Mouse (Mus musculus) kidney, postnatal 36 days (tissue): Measurements from ENCODE around the gene Wnt3.
A peak's percentile ranks its signal among the peaks of the same experiment; 100 is the strongest.

Experiments
- DNase-seq, 2 experiments: peaks; one replicate each; pipeline ENCODE4 v3.0.0; 2021 to 2022; ENCODE audit warnings: mixed read lengths in 2 of 2

Wnt3 gene

DNA sequence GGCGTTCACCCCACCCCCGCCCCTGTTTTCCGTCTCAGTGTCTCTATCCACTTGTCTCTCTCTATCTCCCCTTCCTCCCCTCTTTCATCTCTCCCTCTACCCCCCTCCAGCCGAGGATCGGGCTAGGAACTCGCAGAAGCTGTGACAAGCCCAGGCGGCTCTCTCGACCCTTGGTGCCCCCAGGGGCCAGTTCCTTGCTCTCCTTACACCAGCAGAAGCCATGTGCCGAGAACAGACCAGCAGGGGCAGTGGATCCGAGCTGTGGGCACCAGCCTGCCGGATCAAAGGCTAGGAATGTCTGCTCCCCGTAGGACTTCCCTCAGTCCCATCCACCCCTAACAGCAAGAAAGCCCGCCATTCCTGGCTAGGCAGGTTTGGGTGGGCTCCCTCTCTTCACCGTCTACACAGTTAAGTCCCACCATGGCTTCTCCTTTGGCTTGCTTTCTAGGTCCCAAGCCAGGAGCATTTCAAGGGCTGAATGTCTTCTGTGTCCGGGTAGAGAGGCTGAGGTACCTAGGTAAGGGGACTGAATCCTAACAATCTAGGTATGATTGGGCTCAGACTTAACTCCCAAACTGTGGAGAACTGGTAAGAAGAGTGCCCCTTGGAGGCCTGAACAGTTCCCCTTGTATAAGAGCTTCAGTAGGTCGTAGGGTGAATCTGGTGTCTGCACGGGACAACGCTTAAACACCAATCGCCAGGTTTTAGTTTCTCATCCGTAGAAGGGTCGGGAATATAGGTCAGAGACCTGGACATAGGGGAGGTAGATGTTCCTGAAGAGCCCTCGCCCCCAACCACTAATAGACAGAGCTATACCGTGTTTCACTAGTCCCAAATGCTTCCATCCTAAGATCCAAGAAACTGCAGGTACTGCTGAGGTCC, 1.2 kb upstream of the Wnt3 start:
- DNase-seq: no peak

DNA sequence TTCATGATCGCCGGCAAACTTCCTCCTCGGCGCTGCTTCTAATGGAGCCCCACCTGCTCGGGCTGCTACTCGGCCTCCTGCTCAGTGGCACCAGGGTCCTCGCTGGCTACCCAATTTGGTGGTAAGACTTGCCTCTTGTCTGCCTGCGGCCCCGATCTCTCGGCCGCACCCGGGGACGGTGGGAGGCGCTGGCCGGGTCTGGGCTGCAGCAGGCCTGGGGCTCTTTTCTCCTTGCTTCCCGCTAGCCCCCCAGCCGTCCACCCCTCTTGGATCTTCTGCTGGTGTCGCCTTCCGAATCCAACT, 229 bp downstream of the Wnt3 start:
- no peak for DNase-seq

DNA sequence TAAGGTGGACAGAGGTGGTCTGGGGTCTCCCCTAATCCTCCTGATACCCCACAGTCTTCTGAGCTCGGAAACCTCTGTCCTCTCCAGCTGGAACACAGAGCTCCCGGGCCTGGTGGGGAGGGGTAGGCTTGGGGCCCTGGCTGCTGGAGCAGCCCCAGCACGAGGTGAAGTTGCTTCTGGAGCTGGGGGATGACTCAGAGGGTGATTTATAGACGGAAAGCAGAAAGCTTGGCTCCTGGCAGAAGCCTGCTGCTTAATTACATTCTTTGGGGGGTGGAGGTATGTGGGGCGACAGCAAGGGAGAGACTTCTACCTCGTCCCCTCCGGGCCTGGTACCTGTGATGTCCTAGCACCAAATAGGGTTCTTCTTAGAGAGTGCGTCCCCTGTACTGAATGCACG, 6.2 kb downstream of the Wnt3 start:
- no peak for DNase-seq

DNA sequence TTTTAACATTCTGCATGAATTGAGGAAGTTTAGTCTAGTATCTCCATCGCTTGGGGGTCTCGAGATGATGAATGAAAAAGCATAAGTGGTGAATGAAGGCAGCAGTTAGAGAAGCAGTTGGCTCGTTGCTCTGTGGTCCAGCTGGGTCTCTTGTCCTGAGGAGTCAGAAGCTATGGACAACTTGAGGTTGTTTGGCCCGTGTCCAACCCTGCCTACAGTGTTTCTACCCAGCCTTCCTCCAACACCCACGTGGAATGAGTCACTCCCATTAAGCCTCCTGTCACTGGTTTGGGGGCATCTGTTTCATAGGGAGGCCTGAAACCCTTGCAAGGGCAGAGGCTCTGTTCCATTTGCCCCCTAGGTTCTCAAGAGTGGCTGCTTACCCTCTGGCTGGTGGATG, 16.0 kb downstream of the Wnt3 start:
- no peak for DNase-seq

DNA sequence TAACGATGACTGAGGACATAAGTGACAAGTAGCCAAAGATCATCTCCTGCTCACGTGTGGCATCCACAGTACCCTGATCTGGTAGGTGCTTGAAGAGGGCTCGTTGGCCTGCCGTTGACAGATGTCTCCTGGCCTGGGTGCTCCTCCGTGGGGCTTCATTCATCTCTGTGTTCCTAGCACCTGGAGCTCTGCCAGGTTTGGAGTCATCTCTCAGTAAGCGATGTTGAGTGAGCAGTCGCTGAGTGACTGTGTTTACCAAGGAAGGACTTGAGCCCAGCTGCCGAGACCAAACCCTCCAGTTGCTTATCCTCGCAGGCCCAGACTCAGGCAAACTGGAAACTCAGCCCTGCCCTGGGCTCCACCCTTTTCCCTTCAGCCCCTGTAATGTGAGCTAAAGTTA, 27.2 kb downstream of the Wnt3 start:
- no peak for DNase-seq

DNA sequence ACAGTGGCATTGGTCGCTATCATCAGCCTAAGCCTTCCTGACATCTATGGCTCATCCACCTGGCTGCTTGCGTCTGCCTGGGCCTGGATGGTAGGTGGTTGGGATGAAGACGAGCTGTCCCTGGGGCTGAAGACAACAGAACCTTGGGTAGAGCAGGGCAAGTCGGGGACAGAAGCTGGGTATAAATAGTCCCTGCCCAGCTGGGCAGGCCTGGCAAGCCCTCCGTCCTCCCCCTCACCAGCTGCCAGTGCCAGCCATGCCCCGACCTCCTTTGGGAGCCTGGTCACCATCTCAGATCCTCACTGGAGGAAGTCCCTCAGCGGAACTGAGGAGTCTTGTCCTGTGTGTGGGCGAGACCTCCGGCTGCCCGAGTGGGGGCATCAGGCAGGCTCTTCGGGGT, 30.2 kb downstream of the Wnt3 start:
- no peak for DNase-seq

DNA sequence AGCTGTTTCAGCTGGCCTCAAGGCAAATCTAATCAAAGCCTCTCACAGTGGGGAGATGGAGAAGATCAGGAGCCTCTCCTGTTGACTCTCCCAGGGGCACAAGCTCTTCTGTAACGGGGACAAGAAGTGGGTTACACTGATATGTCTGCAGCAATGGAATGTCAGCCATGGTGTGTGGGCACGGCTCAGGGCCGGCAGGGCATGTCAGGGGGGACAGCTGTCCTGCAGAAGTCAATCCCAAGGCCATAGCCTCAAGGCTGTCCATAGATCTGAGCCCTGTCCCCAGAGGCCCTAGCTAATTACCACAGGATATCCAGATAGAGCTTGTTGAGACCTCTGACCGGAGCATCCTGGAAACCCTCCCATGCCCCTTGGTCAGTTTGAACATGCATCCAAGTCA, 30.9 kb downstream of the Wnt3 start:
- no peak for DNase-seq

DNA sequence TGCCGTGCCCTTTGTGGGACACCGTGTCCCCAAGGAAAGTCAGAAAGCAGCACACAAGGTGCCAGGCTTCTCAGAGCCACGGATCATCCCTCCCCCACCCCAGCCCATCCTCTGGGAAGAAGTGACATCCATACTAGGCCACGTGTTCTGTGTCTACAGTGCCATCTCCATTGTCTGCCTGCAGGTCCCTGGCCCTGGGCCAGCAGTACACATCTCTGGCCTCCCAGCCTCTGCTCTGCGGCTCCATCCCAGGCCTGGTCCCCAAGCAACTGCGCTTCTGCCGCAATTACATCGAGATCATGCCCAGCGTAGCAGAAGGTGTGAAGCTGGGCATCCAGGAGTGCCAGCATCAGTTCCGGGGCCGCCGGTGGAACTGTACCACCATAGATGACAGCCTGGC, 34.0 kb downstream of the Wnt3 start:
- peak in 1 of 2 experiments; percentile 17 for DNase-seq

DNA sequence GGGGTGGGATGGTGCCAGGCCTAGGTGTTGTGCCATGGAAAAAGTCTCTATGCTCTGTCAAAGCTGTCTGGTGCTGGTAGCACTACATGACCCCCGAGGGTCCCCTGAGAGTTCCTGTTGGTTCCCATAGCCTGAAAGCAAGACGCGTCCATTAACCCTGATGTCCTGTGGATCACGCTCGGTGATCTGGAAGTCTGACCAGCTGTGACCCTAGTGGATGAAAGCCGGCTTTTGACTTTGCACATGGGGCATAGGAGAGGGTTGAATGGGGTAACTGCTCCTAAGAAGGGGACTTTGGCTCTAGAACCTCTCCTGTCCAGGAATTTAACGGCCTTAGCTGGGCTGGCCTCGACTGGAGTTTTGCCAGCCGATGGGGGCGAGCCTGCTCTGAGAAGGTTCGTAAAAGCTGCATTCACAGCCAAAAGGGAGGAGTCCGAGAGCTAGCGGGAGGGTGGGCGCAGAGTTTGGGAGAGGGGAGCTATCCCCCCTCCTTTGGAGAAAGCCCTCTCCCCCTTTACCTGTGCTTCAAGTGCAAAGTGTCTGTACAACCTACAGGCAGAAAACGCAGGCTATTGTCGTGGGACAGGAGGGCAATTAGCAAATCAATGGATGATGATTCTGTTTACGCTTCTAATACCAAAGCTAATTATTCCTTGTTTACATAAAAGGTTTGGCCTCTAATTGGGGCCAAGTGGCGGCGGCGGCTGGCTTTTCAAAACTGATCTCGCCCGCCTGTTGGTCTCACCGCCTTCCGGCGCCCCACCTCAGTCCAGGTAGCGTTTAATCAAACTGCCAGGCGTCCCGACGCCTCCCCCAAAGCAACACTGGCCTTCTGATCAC, 35.0 kb downstream of the Wnt3 start:
- DNase-seq: peak in 1 of 2 experiments; percentile 28

DNA sequence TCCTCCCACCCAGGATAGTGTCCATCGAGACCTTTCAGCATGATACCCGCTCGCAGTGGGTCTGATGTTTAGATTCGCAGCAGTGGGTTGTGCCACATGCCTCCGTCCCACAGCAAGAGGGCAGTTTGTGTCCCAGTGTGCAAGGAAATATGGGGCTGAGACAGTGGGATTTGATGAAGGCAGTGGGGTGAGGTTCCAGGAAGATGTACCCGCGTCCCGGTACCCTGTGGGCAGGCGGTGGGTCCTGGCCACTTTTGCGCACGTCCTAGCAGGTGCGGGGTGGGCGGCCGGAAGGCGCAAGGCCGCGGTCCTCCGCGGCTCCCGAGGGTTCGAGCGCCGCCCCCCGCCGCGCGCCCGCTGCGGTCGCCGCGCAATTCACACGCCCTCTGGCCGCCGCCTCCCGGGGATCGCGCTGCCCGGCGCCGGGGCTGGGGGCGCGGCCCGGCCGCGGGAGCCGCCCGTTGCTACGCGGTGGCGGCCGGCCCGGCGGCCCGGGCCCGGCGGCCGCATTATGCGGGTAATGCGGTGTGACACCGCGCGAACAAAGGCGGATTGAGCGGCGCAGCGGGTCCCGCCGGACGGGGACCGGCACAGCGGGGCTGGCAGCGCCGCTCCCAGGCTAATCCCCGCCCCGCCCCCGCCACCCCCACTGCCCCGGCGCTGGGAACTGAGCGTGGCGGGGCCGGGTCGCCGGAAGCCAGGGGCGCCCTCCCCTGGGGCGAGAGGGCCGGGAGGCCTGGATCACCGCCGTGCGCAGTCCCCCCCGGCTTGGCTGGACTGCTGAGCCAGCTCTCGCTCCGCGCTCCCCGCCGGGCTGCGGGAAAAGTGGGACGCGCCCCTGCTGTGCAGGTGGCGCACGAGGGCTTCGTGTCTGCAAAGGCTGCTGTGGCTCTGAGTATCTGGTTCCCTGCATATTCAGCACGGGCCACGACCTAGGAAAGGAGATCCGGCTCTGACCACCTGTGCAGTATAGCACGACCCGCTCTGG, 36.0 kb downstream of the Wnt3 start:
- DNase-seq: peak in 1 of 2 experiments; percentile 34

DNA sequence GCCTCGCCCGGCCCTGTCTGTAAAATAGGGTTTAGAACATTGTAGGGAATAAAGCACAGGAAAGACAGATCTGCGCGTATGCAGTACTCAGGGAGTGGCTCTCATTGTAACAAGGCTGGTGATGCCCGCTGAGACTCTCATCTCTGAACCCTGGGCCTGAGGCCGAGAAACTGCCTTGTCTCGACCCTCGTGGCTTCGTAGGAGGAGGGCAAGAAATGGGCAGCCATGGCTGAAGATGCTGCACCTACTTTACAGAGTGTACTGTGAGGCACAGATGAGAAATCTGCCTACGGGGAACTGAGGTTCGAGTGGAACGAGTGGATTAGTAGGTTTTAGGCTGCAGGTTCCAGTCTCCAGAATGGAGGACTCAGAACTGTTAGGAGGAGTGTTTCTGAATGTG, 36.7 kb downstream of the Wnt3 start:
- no peak for DNase-seq

DNA sequence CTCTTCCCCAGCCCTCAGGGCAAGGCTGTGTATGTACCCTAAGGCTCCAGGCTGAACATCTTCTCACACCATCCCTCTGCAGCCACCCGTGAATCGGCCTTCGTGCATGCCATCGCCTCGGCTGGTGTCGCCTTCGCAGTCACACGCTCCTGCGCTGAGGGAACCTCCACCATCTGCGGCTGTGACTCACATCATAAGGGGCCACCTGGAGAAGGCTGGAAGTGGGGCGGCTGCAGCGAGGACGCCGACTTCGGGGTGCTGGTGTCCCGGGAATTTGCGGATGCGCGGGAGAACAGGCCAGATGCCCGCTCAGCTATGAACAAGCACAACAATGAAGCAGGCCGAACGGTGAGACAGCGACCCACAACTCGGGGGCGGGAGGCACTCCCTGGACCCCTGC, 37.3 kb downstream of the Wnt3 start:
- DNase-seq: no peak

DNA sequence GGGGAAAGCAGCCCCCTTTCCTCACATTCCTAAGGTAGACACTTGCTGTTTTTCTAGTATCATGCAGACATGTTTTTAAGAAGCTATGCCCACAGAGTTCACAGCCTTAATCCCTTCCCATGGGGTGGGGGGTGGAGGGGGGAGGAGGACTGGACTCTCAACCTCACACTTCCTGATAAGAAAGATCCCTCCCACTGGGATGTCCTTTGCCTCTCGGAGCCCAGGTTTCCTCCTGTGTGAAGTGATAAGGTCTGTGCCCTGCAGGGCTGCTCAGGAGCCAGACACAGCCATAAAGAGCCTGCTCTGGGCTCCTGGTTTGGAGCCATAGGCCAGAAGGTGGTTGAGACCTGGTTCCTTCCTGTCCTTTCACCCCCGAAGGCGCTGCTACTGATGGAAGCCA, 40.9 kb downstream of the Wnt3 start:
- DNase-seq: no peak

DNA sequence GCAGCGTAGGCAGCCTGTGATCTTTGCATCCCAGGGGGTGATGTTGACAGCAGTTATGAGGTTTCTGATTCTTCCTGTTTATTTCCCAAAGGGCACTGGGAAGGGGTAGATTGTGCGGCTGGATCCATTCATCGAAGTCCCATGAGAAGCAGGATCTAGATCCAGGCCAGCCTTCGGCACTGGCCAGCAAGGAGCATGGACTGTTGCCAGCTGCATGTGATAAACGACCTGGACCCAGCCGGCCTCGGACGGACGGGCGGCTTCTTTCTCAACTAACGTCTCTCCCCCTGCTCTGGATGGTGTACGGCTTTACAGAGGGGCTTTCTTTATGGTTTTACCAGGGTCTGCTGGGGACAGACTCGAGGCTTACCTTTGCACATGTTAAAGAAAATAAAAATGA, 42.0 kb downstream of the Wnt3 start:
- peak; percentile 20 to 56 for DNase-seq

DNA sequence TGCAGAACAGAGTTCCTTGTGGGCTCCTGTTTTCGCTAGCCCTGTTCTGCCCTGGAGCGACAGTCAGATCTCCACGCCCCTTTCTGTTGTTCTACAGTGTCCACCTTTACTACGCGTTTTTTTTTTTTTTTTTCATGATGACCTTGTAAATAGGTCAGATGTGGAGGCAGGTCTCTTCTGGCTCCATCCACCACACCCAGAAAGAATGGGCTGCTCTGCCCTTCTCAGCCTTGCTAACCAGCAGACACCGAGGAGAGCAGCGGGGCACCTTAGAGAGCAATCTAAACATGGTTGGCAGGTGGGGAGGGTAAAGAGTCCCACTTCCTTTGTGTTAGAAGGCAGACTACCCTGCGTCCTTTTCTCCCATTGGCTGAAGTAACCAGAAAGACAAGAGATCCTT, 42.8 kb downstream of the Wnt3 start:
- DNase-seq: no peak

DNA sequence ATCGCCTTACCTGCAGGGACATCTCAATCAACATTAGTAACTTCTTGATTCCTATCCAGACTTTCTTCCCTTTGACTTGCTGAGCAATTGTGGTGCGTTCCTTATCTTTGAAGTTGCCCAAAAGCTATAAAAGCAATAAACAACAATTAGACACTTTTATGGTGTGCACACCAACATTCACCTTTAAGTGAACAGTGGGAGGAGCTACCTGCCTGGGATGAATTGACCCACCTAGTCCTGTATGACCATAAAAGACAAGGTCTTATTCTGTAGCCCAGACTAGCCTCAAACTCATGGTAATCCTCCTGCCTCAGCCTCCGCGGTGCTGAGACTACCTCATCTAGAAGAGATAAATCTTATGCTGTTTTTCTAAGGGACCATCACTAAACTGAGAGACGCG, 53.3 kb downstream of the Wnt3 start:
- DNase-seq: no peak

DNA sequence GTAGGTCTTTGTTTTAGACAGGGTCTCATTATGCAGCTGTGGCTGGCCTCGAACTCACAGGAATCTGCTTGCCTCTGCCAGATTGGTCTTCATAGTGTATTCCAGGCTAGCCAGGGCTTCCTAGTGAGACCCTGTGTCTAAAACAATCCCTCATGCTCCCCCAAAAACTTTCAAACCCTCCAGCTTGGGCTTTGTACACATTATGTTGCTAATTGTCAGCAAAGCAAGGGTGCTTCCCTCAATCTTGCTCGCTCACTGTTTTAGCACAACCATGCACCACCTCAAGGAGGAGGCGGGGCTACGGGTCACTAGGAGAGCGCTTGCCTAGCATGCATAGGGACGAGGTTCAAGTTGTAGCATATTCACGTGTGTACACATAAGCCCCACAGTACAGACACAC, 54.9 kb downstream of the Wnt3 start:
- no peak for DNase-seq

DNA sequence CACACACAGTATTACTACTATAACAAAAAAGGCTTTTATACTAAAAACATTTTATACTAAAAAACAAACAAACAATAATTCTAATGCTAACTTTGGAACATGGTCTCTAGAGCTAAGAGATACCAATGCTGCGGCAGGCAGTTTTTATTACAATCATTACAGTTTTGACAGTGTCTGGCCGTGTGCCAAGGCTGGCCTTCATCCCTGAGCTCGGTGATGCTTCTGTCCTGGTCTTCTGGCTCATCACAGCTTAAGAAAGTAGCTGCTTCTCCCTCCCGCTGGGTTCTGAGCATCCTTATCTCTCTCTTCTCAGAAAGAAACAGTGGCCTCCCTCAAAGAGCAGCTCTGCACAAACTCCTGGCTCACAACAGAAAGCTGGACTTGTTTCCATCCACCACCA, 56.0 kb downstream of the Wnt3 start:
- no peak for DNase-seq

DNA sequence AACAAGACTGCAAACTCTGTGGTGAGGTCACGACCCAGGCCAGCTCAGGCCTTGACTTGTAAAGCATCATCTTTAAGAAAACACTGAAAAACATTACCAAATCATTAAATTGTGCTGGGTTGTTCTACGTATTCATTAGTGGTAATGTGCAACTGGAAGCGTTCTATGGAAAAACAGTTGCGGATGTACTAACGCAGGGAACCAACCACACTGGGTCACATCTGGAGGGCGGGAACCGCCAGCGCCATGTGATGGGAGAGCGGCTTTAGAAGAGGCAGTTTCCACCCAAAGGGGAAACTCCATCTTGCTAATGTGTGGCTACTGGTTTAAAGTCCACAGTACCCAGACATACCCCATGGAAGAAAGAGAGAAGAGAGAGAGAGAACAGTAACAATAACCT, 56.5 kb downstream of the Wnt3 start:
- DNase-seq: no peak

DNA sequence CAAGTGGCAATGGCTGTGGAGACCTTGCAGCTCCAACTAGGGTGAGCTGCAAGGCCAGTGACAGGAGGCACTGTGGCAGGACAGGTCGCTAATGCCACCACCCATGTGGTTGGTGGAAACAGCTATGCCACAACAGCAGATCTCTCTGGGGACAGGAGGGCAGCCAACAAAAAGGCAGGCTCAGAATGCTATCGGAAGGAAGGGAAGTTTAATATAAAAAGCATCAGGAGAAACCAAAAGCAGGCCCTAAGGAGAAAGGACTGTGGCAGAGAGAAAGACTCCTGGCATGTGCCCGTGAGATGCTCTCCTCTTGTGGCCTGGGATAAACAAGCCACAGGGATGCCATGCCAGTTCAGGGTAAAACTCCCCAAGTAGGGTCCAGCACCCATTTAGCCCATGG, 57.8 kb downstream of the Wnt3 start:
- DNase-seq: no peak

DNA sequence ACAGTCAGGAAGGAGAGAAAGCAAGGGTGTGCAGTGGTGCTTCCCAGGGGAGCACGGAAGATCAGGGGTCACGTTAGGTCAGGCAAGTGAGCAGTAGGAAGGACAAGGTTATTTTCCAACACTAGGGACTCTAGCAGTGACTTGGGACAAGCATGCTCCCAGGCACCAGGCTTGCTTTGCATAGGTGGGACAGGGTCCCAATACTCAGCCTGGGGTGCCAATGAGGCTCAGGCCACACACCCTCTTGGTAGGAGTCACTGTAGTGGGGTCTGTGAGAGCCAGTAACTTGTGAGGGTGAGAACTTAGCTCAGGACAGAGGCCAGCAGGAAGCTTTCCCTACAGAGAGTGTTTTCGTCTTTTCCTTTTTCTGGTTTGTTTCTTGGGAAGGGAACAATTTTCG, 58.4 kb downstream of the Wnt3 start:
- DNase-seq: no peak

DNA sequence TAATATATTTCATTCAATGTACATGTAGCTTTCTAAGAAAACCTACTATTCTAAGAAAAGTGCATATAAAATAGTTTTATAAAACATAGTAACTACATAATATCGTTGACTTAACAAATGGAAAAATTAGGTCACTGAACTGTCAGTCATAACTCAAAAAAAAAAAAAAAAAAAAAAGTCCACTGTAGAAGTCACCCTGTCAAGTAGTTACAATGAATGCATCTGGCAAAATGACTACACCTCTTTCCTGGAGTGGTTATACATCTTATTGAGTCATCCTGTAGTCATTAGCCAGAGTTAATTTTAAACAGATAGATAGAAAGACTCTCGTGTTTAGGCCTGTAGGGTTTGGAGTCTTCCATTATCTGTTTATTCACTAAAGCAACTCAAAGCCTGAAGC, 65.0 kb downstream of the Wnt3 start:
- no peak for DNase-seq

DNA sequence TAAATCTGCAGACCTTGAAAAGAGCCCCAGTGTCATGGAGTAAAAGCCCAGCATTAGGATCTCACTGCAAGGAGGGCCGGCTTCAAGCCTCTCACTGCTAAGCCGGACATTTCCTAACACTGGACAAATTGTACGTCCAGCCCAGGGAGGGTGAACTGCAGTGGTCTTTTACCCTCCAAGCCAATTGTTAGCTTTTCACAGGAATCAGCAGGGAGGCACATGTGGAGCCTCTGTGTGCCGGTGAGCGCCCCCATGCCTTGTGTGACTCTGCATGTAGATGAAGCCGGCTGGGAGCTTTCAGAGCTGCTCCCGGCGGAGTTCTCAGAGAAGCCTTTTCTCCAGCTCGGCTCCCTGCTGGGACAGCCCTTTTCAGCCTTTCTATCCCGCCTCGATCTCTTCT, 66.9 kb downstream of the Wnt3 start:
- DNase-seq: no peak
